Mouse (Mus musculus): ENCODE data around the gene Crk.
A peak's percentile ranks its signal among the peaks of the same experiment; 100 is the strongest.

Gene Crk

DNA sequence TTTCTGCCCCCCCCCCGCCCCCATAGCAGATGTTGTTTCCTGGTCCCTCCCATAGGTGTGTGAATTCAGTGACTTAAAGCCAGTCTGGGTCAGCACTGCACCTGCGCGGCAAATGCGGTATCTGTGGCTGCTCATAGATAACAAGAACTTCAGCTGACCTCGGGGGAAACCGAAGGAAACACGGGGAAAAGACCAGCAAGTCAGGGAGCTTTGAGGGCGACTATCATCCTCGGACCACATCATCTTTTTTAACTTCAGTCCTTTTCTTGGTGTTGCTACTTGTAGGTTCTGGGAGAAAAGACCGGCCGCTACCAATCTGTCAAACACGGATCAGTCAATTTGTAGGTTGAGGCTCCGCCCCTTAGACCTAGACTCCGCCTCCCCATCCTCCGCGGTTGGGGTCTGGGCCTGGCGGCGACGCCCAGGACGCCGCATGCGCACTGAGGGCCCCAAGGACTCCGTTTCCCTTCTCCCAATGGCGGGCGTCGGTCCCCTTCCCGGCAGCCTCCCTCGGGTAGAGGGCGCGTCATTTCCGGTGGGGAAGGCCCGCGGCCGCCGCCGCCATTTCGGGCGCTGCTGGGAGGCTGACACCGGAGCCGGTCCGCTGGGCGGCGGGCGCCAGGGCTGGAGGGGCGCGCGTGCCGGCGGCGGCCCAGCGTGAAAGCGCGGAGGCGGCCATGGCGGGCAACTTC, at the start of gene Crk:
Crk (plus strand) TSS at position 513 of the 692 bp plus-strand sequence.
- peak; percentile 98 for DNase-seq (ENCODE audit: low spot score)

DNA sequence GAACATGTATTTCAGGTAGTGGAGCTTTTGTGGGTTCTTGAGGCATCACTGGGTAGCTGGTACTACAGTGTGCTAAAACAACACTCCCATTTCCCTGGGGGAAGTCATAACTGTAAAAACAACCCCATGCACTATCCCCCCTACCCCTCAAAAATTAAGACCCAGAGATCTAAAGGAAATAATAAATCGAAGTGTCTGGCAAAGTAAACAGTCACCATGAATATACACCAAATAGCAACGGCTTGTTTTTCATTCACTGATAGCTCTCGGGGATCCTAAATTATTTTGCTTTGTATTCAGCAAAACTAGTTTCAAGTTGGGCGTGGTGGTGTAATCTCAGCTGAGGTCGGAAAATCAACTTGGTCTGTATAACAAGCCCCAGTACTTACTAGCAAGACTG, 49.0 kb upstream of the Crk start:
- no peak for DNase-seq (ENCODE audit: low spot score)

DNA sequence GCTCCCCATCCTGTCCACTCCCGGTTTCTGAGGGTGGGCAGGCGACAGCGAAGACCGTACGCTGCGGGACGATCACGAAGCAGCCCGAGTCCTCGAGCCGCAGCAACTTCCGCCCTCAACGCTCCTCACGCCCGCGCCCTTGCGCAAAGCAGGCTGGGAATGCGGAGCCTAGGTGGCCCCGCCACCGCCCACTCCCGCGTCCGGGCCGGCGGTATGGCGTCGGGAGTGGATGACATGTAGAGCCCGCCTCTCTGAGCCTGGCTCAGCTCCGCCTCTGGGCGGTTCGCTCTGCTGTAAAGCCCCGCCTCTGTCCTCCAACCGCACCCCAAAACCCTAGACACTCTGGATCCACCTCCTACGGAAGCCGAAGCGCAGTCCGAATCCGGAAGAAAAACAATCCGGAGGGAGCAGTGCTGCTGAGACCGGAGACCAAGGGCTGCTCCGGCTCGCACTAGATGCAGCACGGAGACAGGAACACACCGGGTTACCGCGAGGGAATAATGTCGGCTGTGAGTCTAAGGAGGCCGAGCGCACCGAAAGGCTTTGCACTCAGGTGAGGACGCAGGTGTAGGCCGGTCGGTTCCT, 48.3 kb upstream of the Crk start, which contains the start of gene Inpp5k:
Inpp5k (plus strand) TSS at position 344 of the 585 bp plus-strand sequence.
- peak; percentile 95 for DNase-seq (ENCODE audit: low spot score)

DNA sequence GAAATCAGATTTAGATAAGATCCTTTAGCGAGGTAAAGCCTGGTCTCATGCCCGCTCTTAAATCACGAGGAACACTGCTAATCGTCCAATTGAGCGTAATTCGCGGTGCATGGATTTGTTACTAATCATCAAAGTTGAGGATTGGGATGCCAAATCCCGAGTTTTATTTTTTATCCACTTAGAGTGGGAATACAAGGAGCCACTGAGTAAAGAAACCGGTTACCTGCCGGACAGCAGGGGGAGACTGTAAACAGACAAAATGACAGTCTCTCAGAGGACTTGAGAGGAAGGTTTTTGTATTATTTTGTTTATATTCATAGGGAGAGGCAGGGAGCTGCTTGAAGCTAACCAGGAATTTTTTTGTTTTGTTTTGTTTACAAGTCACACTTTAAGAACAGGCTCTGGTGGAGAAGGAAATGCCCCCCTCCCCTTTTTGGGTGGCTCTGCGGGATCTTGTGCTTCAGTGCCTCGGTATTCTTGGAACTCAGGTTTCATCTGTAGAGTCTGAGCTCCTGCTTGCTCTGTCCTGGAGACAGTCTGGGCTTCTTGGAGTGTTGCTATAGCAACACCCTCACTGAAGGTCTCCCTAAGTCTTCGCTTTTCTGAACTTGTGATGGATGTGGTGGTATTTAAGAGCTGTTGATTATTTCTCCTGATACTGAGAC, 47.4 kb upstream of the Crk start:
- no peak for DNase-seq (ENCODE audit: low spot score)

DNA sequence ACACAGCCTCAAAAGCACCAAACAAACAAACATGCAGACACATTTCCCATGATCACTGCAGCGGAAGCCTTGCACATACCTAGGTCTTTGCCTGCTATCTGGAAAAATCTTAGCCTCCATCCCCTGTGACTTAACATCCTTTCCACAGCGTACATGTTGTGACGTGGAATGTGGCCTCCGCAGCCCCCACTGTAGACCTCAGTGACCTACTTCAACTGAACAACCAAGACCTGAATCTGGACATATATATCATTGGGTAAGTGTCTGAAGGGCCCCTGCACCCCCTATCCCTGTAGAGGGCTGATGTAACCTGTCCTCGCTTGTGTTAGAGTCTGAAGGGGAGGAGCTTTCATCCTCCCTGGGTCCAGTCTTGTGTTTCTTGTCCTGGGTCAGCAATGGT, 46.1 kb upstream of the Crk start:
- DNase-seq (ENCODE audit: low spot score) = no peak

DNA sequence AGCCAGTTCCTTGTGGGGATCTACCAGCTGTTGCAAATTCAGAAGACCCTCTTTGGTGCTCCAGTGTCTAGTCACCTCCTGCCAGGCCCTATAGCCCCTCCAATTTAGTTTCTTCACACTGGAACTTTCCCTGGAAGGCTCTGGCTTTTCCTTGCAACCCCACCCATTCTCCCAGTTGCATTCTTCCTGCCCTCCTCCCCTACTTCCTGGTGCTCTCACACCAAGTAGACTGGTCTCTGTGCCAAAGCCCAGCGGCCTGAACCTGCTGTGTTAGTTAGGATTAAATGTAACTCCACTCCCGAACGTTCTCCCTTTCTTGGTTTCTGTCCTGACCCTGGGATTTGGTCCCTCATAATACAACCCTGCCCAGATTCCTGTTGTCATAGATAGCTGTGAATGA, 44.3 kb upstream of the Crk start:
- no peak for DNase-seq (ENCODE audit: low spot score)

DNA sequence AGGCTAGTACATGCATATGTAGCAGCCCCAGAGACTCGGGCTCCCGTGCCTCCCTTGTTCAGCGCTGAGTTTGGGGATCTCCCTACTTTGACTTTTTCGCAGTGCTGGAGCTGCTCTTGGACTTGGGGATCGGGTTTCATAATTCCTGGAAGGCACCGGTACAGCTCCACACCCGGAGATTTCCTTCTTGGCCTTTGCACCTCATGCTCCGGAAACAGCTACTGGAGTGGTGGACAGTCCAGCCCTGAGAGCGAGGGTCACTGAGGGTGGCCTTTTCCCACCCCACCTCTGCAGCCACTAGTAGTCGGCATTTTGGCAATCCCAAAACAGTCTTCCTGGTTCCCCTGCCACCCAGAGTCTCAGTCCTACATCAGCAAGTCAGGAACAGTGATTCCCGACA, 43.7 kb upstream of the Crk start:
- no peak for DNase-seq (ENCODE audit: low spot score)

DNA sequence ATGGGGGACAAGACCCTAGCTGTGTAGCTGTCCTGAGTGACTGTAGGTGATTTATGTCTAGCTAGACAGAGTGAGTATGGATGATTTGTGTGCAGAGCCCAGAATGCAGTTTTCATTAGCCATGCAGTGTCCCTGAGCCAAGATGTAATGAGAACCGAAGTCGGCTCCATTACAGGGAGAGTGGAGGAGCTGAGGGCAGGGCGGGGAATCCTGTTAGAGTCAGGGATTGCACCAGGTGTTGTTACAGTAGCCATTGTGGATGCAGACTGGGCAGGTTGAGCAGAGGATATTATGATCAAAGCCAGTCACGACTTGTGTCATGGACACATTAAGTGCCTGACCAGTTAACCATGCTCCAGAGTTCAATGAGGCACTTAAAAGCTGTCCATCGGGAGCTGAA, 35.7 kb upstream of the Crk start:
- DNase-seq (ENCODE audit: low spot score) = no peak

DNA sequence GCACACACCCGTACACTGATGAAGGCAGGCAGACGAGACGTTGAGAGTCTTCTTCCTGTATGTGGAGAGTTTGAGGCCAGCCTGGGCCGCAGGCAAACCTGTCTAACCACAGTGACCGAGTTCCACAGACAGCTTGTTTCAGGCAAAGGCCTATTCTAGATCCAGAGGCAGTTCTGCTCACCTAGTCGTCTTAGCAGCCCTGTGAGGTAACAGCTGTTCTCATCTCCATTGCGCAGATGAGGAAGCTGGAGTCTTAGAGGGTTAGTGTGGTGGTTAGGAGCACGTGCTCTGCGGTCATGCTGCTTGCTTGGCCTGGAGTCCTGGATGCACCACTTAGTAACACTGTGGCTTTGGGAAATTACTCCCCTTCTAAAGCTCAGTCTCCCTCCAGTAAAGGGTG, 34.4 kb upstream of the Crk start:
- no peak for DNase-seq (ENCODE audit: low spot score)

DNA sequence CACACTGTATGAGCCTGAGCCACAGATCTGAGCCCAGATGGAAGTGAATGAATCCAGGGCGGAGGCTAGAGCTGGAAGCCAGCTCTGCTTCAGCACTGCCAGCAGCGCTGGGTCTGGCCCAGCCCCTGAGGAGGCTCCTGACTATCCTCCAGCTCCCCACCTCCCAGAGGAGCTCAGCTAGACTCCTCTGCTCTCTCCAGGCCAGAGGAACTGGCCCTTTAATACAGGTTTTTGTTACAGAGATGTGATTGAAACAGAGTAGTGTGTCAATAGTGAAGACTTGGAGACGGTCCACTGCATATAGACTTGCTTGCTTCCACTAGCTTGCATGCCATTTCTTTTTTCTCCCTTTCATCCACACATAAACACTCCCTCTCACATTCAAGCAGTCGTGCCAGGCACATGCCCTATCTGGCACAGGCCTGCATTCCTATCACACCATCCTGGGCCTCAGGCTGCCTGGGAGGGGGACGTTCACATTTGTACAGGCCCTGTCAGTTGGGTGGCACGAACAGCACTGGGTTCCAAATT, 31.3 kb upstream of the Crk start:
- DNase-seq (ENCODE audit: low spot score) = peak; percentile 40

DNA sequence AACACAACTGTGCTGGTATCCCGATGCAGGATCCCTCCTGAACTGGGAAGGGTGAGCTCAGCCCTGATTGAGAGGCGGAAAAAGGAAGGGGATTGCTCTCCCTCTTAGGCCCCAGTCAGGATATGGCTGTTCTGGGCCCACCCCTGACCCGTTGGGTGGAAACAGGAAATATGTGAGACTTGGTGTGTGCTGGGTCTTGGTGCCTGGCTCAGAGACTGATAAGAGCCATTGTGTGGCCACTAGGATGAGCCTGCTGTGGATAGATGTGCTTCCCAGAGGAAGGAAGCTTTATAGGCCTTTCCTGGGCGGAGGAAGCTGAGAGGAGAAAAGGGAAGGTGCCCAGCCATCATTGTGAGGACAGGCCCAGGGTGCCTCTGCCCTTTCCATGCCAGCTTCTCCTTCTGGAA, 29.9 kb upstream of the Crk start:
- DNase-seq (ENCODE audit: low spot score) = no peak

DNA sequence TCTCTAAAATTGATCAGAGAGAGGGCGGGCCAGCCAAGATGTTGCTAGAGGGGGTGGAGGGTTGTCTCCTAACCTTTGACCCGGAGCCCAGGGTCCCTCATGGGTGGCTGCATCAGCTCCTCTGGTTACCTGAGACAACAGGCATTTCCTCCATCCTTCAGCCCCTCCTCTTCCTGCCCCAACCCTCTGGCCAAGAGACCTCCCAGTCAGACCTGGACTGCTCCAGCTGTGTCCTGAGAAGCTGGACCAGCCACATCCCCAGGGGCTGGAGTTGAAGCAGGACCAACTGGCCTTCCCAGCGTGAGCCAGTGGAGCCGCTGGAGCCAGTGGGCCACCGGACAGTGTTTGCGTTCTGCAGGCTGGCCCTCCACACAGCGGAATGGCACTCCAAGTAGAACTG, 28.7 kb upstream of the Crk start, which contains the start of gene Myo1c:
Myo1c (plus strand) TSS at position 194 of the 400 bp plus-strand sequence.
- peak; percentile 33 for DNase-seq (ENCODE audit: low spot score)

DNA sequence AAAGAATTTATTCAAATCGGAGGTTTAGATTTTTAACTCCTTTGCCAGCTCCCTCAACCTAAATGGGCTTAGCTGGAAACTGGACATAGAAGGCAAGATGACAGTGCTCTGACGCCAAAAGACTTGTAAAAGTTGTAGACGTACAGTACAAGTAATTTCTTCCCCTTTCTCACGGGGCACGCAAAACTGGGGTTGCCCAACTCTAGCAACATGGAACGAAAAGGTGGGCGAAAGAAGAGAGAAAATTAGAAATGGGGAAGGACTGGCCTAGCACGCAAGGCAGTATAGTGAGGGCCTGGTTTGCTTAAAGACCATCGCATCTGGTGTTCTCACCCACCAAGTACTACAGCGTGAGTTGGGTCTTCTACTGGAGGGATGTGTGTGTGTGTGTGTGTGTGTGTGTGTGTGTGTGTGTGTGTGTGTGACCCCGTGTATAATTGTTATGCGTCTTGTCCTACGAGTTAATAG, 28.1 kb upstream of the Crk start:
- no peak for DNase-seq (ENCODE audit: low spot score)

DNA sequence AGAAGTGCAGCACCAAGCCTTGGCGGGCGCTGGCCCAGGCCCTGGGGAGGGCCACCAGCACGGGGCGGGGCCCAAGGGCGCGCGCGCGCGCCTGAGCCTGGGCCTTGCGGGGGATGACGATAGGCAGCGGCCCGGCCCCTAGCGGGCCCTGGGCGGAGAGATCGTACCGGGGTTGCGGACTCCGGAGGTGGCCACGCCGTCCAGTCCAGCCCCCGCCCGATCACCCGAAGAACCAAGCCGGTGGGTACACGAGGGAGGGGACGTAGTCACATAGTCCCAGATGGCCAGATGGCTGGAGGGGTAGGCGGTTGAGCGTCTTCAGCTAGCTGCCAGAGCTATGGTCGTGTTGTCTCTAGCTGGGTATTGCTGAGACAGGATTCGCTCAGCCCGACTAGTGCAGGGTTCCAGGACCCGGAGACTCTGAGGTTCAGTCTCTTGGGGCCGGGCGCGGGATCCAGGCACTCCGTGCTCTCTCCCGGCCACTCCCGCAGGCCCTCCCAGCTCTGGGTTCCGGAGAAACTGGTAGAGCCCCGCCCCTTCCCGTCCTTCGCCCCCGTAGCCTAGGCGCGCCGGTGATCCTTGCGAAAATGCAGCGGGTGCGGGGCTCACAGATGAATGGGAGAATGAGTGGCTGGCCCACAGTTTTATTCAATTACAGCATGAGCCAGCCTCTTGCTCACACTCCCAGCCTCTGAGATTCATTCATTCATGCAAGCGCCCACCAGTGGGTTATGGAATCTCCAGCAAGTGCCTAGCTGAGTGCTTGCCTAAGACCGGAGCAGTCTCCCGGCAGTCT, 27.4 kb upstream of the Crk start:
- peak; percentile 87 for DNase-seq (ENCODE audit: low spot score)

DNA sequence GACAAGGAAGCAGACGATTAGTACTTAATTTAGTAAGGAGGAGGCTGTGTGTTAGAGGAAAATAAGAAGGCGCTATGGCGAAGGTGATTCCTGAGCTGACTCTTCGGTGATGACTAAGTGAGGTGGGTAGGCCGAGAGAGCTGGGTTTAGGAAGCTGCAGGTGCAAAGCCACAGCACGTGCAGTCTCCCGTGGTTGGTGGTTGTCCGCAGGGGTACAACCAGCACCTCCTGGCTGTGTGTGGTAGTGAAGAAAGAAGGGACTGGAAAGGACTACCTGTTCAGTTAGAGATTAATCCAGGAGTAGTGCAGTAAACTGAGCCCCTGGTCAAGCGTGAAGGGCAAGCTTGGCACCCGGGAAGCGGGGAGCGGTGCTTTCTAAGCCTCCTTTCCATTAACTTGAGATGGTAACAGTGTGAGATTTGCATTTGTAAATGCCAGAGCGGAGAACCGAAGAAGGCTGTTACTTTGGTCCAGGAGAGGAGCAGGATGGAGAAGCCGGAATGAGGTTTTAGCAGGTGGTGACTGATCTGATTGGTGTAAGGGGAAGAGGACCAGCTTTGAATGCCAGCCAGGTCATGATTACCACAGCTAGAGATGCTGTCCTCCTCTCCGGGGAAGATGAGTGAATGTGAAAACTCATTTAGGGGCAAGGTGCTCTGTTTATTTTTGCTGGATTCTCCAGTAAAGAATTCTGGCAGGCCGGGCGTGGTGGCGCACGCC, 26.7 kb upstream of the Crk start:
- no peak for DNase-seq (ENCODE audit: low spot score)

DNA sequence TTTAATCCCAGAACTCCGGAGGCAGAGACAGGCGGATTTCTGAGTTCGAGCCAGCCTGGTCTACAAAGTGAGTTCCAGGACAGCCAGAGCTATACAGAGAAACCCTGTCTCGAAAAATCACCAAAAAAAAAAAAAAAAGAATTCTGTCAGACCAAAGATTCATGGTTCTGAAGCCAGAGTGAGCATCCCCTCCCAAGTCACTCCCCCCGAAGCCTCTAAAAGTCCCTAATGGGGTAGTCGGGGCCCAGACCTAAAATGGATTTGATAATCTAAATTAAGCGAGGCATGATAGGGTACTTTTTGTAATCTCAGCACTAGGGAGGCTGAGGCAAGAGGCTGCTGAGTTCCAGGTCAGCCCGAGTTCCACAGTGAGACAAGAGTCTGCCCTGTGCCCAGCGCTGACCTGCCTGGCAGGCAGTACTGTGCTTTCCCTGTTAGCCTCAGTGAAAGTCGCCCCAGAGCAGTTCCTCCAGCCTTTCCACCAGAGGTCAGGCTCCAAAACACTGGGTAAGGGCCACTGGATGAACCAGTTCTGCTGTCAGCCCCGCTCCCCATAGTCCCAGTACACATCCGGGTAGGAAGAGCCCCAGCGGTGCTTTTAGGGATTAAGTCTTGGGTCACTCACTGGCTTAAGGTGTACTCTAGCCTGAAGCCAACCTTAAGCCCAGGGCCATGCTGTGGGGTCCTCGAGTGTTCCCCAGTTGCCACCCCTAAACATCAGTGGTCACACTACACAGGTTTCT, 25.9 kb upstream of the Crk start:
- no peak for DNase-seq (ENCODE audit: low spot score)

DNA sequence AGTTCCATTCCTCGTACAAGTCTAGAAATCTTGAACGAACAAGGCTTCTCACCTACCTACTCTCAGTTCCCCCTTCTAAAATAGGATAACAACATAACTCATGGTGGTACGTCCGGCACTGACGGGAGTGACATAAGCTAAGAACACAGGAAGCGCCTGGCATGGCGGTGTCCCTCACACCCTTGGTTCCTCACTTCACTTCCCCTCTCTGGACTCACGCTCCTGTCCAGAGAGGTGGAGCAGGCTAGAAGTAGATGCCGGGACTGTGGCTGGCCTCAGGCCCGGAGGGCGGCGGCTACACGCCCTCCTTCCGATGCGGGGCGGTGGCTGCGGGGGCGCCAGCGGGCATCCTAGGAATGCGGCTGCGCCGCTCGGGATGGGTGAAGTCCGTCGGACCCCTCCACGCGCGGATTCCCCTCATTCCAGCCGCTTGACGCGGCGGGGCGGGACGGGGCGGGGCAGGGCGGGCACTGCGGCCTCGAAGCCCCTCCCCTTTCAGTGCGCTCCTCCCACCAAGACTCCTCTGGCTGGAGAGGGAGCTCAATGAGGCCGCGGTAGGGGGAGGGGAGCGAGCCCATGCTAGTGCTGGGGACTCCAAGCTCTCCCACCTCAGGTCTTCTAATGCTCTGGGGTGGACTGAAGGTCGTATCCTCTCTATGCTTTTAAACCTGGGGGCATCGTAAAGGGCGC, 25.1 kb upstream of the Crk start:
- DNase-seq (ENCODE audit: low spot score) = peak; percentile 82

DNA sequence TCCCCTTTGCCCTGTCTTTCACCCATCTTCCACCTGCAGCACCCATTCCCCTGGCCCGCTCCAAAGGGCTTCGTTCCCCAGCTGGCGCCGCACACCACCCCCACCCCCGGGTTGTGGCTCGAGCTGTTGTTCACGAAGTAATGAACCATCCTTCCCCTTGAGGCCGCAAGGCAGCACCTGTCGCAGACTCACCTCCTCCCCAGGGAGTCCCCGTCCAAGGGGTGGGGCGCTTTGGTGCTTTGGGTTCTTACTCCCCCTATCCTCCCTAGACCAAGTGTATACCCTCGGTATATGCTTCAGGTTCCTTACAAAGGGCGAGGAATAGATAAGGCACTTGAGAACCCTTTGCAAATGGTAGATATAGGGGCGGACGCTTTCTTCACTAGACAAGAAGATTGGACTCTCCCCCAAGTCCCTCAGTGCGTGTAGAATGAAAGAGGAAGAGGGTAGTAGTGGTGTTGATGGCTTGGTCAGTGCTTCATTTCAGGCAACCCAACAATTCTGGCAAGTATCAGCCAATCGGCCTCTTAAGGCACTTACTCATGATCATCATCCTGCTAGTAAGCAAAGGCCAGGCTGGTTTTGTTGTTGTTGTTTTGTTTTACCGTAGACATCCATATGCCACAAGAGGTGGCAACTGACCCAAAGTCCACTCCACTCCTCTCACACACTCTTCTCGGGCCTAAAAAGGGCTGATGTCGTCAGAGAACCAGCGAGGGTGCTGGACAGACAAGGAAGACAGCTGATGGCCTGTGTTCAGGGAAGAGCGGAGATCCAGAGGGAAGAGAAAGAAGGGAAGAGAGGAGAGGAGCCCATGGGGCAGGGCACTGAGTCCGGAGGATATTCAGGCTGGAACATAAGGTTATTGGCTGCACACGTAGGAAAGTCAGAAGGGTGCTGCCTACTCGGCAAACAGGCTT, 24.3 kb upstream of the Crk start:
- DNase-seq (ENCODE audit: low spot score) = no peak

Data from ovary, postnatal 36 days (tissue).